Mouse (Mus musculus): ENCODE results near the gene RPS10-NUDT3. TPM values are rescaled to one million over a fixed set of nuclear protein-coding genes. Genes with fewer than 3 reads are reported as not detected.
A peak's percentile ranks its signal among the peaks of the same experiment; 100 is the strongest.

Gene RPS10-NUDT3
- not detected in 2 replicates for polyA plus RNA-seq (2015; fragmentation: Nextera tagmentation; extraction: Ambion mirVana)

- peak; percentile 95 for ATAC-seq (ENCODE audit: insufficient number of reproducible peaks, low FRiP score, low TSS enrichment, low read depth)
- WGBS, result under 1% methylated on average over 61 of the region's 72 CpGs
These were observed at the start of gene RPS10-NUDT3 for GRCm38 (mm10) chr17:27634871-27635574. TSS of gene RPS10-NUDT3 (minus strand) at chr17:27635222.

GRCm38 (mm10) chr17:27678924-27679813, 44.1 kb upstream of the RPS10-NUDT3 start:
- Histone ChIP-seq H3K9me3 (no peaks in the 10 kb centered on the region), H3K4me3 (no peak overlapping the region), H3K27me3 (peaks cover 1% of the 10 kb centered on the region; the same call in 1 of the 2 replicates), H3K36me3 (no peaks in the 10 kb centered on the region), H3K4me2 (no peak overlapping the region), H3K4me1 (peaks cover 12% of the 10 kb centered on the region; the same call in 1 of the 2 replicates), H3K27ac (no peak overlapping the region), H3K9ac (no peak overlapping the region)
- WGBS, result 39% methylated on average over 11 of the region's 11 CpGs
- no peak for ATAC-seq (ENCODE audit: insufficient number of reproducible peaks, low FRiP score, low TSS enrichment, low read depth)

More at GRCm38 (mm10) chr17:27634871-27635574, at the start of gene RPS10-NUDT3:
- H3K36me3 ChIP-seq, result peaks cover 36% of the 10 kb centered on the region
- peak within 1 kb of the TSS; percentile 74 for H3K4me2 ChIP-seq
- H3K9me3 ChIP-seq, result no peaks in the 10 kb centered on the region
- H3K27me3 ChIP-seq, result no peaks in the 10 kb centered on the region
- H3K4me1 ChIP-seq, result peaks cover 42% of the 10 kb centered on the region
- peak within 1 kb of the TSS; percentile 89 for H3K4me3 ChIP-seq
- H3K9ac ChIP-seq, result peak within 1 kb of the TSS; percentile 80
- peak within 1 kb of the TSS; percentile 92 for H3K27ac ChIP-seq

GRCm38 (mm10) chr17:27677756-27678155, 42.7 kb upstream of the RPS10-NUDT3 start:
- Histone ChIP-seq H3K27ac (no peak overlapping the region), H3K4me2 (no peak overlapping the region), H3K4me3 (no peak overlapping the region), H3K36me3 (no peaks in the 10 kb centered on the region), H3K9me3 (no peaks in the 10 kb centered on the region), H3K9ac (no peak overlapping the region), H3K27me3 (no peaks in the 10 kb centered on the region), H3K4me1 (peaks cover 12% of the 10 kb centered on the region; the same call in 1 of the 2 replicates)
- WGBS, result 86% methylated on average over 5 of the region's 5 CpGs
- no peak for ATAC-seq (ENCODE audit: insufficient number of reproducible peaks, low FRiP score, low TSS enrichment, low read depth)

- H3K4me2 ChIP-seq, result no peak overlapping the region
- 60% methylated on average over 7 of the region's 7 CpGs for WGBS
- no peaks in the 10 kb centered on the region for H3K9me3 ChIP-seq
- H3K4me1 ChIP-seq, result peaks cover 12% of the 10 kb centered on the region; the same call in 1 of the 2 replicates
- no peaks in the 10 kb centered on the region for H3K27me3 ChIP-seq
- no peak overlapping the region for H3K9ac ChIP-seq
- H3K36me3 ChIP-seq, result no peaks in the 10 kb centered on the region
- no peak for ATAC-seq (ENCODE audit: insufficient number of reproducible peaks, low FRiP score, low TSS enrichment, low read depth)
- H3K4me3 ChIP-seq, result no peak overlapping the region
- no peak overlapping the region for H3K27ac ChIP-seq
These were observed 41.2 kb upstream of the RPS10-NUDT3 start for GRCm38 (mm10) chr17:27676270-27676669.

- 52% methylated on average over 9 of the region's 9 CpGs for WGBS
- Histone ChIP-seq H3K9ac (no peak overlapping the region), H3K4me2 (no peak overlapping the region)
These were observed 40.4 kb upstream of the RPS10-NUDT3 start for GRCm38 (mm10) chr17:27675453-27675852.

GRCm38 (mm10) chr17:27673945-27674344, 38.9 kb upstream of the RPS10-NUDT3 start:
- H3K27me3 ChIP-seq, result no peaks in the 10 kb centered on the region
- H3K4me1 ChIP-seq, result no peaks in the 10 kb centered on the region
- H3K4me3 ChIP-seq, result no peak overlapping the region
- H3K36me3 ChIP-seq, result no peaks in the 10 kb centered on the region
- H3K9ac ChIP-seq, result no peak overlapping the region
- ATAC-seq (ENCODE audit: insufficient number of reproducible peaks, low FRiP score, low TSS enrichment, low read depth), result no peak
- H3K4me2 ChIP-seq, result no peak overlapping the region
- no peaks in the 10 kb centered on the region for H3K9me3 ChIP-seq
- 86% methylated on average over 7 of the region's 7 CpGs for WGBS
- H3K27ac ChIP-seq, result no peak overlapping the region

More at GRCm38 (mm10) chr17:27675453-27675852, 40.4 kb upstream of the RPS10-NUDT3 start:
- Histone ChIP-seq H3K27ac (no peak overlapping the region), H3K27me3 (no peaks in the 10 kb centered on the region), H3K4me3 (no peak overlapping the region), H3K4me1 (peaks cover 12% of the 10 kb centered on the region; the same call in 1 of the 2 replicates), H3K9me3 (no peaks in the 10 kb centered on the region), H3K36me3 (no peaks in the 10 kb centered on the region)
- ATAC-seq (ENCODE audit: insufficient number of reproducible peaks, low FRiP score, low TSS enrichment, low read depth), result no peak

- H3K4me3 ChIP-seq, result no peak overlapping the region
- WGBS, result 82% methylated on average over 6 of the region's 6 CpGs
- no peaks in the 10 kb centered on the region for H3K9me3 ChIP-seq
- no peaks in the 10 kb centered on the region for H3K4me1 ChIP-seq
- H3K4me2 ChIP-seq, result no peak overlapping the region
- H3K9ac ChIP-seq, result no peak overlapping the region
- H3K27ac ChIP-seq, result no peak overlapping the region
- no peaks in the 10 kb centered on the region for H3K27me3 ChIP-seq
- no peak for ATAC-seq (ENCODE audit: insufficient number of reproducible peaks, low FRiP score, low TSS enrichment, low read depth)
- no peaks in the 10 kb centered on the region for H3K36me3 ChIP-seq
These were observed 36.7 kb upstream of the RPS10-NUDT3 start for GRCm38 (mm10) chr17:27671720-27672119.

GRCm38 (mm10) chr17:27658767-27659166, 23.7 kb upstream of the RPS10-NUDT3 start:
- Histone ChIP-seq H3K4me3 (no peak overlapping the region), H3K27ac (no peak overlapping the region), H3K27me3 (peaks cover 29% of the 10 kb centered on the region), H3K4me2 (no peak overlapping the region), H3K9me3 (no peaks in the 10 kb centered on the region), H3K36me3 (no peaks in the 10 kb centered on the region), H3K4me1 (peaks cover 16% of the 10 kb centered on the region), H3K9ac (no peak overlapping the region)
- no peak for ATAC-seq (ENCODE audit: insufficient number of reproducible peaks, low FRiP score, low TSS enrichment, low read depth)
- WGBS, result 70% methylated on average over 7 of the region's 7 CpGs

- H3K4me1 ChIP-seq, result peaks cover 16% of the 10 kb centered on the region
- 70% methylated on average over 8 of the region's 8 CpGs for WGBS
- ATAC-seq (ENCODE audit: insufficient number of reproducible peaks, low FRiP score, low TSS enrichment, low read depth), result no peak
These were observed 22.1 kb upstream of the RPS10-NUDT3 start for GRCm38 (mm10) chr17:27657123-27657522.

GRCm38 (mm10) chr17:27656414-27656813, 21.4 kb upstream of the RPS10-NUDT3 start:
- no peak overlapping the region for H3K27ac ChIP-seq
- ATAC-seq (ENCODE audit: insufficient number of reproducible peaks, low FRiP score, low TSS enrichment, low read depth), result no peak
- no peaks in the 10 kb centered on the region for H3K36me3 ChIP-seq
- peaks cover 16% of the 10 kb centered on the region for H3K4me1 ChIP-seq
- peaks cover 33% of the 10 kb centered on the region for H3K27me3 ChIP-seq
- H3K9me3 ChIP-seq, result no peaks in the 10 kb centered on the region
- peak overlapping the region; percentile 44; the same call in 1 of the 2 replicates for H3K4me3 ChIP-seq
- no peak overlapping the region for H3K9ac ChIP-seq
- no peak overlapping the region for H3K4me2 ChIP-seq
- WGBS, result 14% methylated on average over 5 of the region's 5 CpGs

More at GRCm38 (mm10) chr17:27657123-27657522, 22.1 kb upstream of the RPS10-NUDT3 start:
- Histone ChIP-seq H3K9me3 (no peaks in the 10 kb centered on the region), H3K36me3 (no peaks in the 10 kb centered on the region), H3K4me3 (no peak overlapping the region), H3K27ac (no peak overlapping the region), H3K27me3 (peaks cover 33% of the 10 kb centered on the region), H3K9ac (no peak overlapping the region), H3K4me2 (no peak overlapping the region)

- H3K9me3 ChIP-seq, result no peaks in the 10 kb centered on the region
- peaks cover 16% of the 10 kb centered on the region for H3K4me1 ChIP-seq
- whole genome bisulfite sequencing, result 4% methylated on average over 14 of the region's 14 CpGs
- peak overlapping the region; percentile 44 for H3K4me3 ChIP-seq
- peaks cover 33% of the 10 kb centered on the region for H3K27me3 ChIP-seq
- H3K9ac ChIP-seq, result no peak overlapping the region
- no peak for ATAC-seq (ENCODE audit: insufficient number of reproducible peaks, low FRiP score, low TSS enrichment, low read depth)
- no peaks in the 10 kb centered on the region for H3K36me3 ChIP-seq
- no peak overlapping the region for H3K27ac ChIP-seq
- peak overlapping the region; percentile 93 for H3K4me2 ChIP-seq
These were observed 21.0 kb upstream of the RPS10-NUDT3 start for GRCm38 (mm10) chr17:27656011-27656399.

All from limb, embryonic 15.5 days (tissue).